Mouse (Mus musculus): ENCODE data around the gene Rep15.

Gene Rep15

GRCm38 (mm10) chr6:147032303-147032925 is at the start of gene Rep15:
Rep15 (plus strand) TSS chr6:147032584.
- peak; percentile 8 for DNase-seq (ENCODE audit: low read depth, low spot score)

- peak; percentile 14 for DNase-seq (ENCODE audit: low read depth, low spot score)
Measured at GRCm38 (mm10) chr6:146984569-146984968, 47.8 kb upstream of the Rep15 start.

DNA sequence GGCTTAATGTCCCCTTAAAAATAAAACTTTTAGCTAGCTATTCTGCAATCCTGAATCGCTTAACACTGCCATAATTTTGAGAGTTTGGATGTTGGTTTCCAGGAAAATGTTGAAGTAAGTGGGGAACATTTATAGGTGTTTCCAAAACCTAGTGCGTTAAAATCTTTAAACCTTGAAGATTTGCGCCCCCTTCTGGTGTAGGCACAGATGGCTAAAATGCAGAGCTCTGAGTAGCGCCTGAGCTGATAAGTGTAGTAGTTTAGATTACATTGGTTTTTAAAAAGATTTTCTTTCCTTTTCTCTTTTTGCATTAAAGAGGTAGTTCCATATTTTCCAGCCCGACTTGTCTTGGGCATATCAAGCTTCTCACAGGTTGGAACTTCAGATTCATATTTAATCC is 38.1 kb upstream of the Rep15 start:
- DNase-seq (ENCODE audit: low read depth, low spot score), result peak; percentile 54

DNA sequence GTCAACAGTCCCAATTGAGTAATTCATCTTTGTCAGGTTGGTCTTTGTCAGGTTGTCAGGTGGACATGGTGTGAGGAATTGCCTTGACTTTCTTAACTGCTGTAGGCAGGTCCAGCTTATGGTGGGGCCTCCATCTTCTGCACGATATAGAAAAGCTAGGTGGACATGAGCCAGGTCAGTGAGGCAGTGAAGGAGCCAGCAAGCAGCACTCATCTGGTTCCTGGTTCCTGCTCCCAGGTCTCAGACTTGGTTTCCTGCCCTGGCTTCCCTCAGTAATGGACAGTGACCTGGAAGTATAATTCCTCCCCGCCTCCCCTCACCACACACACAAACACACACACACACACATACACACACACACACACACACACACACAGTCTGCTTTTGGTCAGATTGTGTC is 37.0 kb upstream of the Rep15 start:
- DNase-seq (ENCODE audit: low read depth, low spot score), result no peak

DNA sequence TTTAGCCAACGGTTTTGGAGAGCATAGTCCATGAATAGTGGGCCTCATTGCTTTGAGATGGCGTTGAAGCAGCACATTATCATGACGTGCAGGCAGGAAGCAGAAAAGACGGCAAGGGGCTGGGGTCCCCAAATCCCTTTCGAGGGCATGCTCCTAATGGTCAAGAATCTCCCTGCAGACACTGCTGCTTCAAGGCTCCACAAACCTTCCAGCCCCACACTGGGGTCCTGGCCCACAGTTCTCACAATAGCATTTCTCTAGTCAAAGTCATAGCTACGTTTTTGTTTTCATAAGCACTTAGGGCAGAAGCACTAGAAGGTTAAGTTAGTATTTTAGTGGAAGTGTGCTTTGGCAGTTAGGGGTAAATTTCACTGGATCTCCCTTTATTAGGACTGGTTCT is 36.5 kb upstream of the Rep15 start:
- no peak for DNase-seq (ENCODE audit: low read depth, low spot score)

- no peak for DNase-seq (ENCODE audit: low read depth, low spot score)
Measured at GRCm38 (mm10) chr6:146997006-146997405, 35.4 kb upstream of the Rep15 start.

DNA sequence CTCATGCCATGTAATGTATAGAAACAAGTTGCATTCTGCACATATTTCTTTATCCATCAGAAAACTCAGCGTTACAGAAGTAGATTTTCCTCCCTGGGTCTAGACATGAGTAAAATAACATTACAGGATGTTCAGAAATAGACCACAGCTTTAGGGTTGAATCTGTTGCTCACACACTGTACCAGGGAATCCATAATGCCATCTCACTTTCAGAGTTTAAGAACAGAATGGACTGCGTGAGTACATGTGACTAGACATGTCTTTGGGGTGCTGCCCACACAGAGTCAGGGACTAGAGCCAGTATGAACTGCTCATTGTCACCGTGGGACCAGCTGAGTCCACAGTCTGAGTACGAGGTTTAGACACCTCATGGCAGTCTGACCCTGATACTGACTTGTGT is 33.7 kb upstream of the Rep15 start:
- no peak for DNase-seq (ENCODE audit: low read depth, low spot score)

GRCm38 (mm10) chr6:146999302-146999701 is 33.1 kb upstream of the Rep15 start:
- DNase-seq (ENCODE audit: low read depth, low spot score), result no peak

GRCm38 (mm10) chr6:146999755-147000154 is 32.6 kb upstream of the Rep15 start:
- no peak for DNase-seq (ENCODE audit: low read depth, low spot score)

- DNase-seq (ENCODE audit: low read depth, low spot score), result peak; percentile 73
Measured at GRCm38 (mm10) chr6:147008148-147008547, 24.2 kb upstream of the Rep15 start.

DNA sequence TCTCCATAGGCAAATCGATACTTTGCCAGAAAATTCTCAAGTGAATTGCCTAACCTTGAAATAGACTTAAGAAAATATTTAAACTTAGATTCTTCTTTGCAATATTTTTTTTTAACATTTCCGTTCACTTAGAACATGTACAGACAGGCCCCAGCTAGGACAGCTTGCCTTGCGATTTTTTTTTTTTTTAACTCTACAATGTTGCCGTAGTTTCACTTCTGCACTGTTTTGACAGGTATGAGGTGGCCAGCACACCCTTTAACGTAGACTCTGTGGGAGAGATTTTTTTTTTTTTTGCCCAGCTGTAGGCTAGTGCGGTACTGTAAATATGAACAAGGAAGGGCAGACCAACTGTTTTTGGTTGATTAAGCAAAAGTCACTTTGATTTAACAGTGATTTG is 22.0 kb upstream of the Rep15 start:
- no peak for DNase-seq (ENCODE audit: low read depth, low spot score)

GRCm38 (mm10) chr6:147010811-147011520 is 21.4 kb upstream of the Rep15 start:
- DNase-seq (ENCODE audit: low read depth, low spot score), result no peak

GRCm38 (mm10) chr6:147011555-147011954 is 20.8 kb upstream of the Rep15 start:
- no peak for DNase-seq (ENCODE audit: low read depth, low spot score)

DNA sequence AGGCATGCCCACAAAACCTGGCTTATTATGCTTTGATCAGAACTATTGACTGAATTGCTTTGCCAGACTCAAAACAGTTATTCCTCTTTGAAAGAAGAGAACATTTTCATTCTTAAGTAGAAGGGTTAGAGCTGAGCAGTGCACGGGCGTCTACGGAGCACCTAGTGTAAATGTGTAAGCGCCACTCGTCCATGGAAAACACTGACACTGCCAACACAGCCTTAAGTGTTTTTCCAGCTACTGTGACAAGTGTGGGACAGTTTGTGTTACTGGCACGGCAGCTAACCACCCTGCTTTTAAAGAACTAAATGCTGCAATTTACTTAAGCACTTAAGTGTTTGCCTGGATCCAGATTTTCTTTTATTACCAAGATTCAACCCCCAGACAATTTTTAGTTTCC is 20.4 kb upstream of the Rep15 start:
- DNase-seq (ENCODE audit: low read depth, low spot score), result no peak

DNA sequence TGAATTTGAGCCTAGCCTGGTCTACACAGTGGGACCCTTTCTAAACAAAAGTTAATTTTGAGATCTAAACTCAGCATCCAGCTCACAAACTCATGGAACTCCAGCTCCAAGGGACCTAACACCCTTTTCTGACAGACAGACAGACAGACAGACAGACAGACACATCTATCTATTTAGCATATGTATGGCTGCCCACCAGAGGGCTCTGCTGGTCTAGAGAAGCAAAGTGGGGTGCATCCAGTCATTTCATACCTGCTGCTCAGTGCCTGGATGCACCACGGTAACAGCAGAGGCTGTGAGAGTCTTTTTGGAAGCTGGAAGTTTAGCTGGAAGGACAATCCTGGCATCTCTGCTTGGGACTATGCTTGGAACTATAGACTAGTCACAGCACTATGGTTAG is 18.8 kb upstream of the Rep15 start:
- DNase-seq (ENCODE audit: low read depth, low spot score), result no peak

GRCm38 (mm10) chr6:147017906-147018305 is 14.5 kb upstream of the Rep15 start:
- DNase-seq (ENCODE audit: low read depth, low spot score), result no peak

- DNase-seq (ENCODE audit: low read depth, low spot score), result no peak
Measured at GRCm38 (mm10) chr6:147018364-147018763, 14.0 kb upstream of the Rep15 start.

DNA sequence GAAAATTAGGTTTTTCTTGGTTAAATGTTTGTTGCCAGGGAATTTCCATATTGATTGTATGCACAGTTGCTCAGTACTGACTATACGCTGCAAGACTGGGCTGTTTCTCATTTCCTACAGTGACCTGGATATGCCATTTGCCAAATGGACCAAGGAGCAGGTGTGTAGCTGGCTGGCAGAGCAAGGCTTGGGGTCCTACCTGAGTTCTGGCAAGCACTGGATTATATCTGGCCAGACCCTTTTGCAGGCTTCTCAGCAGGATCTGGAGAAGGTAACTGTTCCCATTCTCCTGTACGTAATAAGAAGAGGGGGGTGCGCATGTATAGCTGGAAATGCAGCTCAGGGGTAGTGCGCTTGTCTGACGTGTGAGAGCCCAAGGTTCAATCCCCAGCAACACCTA is 11.2 kb upstream of the Rep15 start:
- no peak for DNase-seq (ENCODE audit: low read depth, low spot score)

- DNase-seq (ENCODE audit: low read depth, low spot score), result no peak
Measured at GRCm38 (mm10) chr6:147022375-147023132, 9.8 kb upstream of the Rep15 start.

GRCm38 (mm10) chr6:147023133-147023395 is 9.3 kb upstream of the Rep15 start:
- no peak for DNase-seq (ENCODE audit: low read depth, low spot score)

DNA sequence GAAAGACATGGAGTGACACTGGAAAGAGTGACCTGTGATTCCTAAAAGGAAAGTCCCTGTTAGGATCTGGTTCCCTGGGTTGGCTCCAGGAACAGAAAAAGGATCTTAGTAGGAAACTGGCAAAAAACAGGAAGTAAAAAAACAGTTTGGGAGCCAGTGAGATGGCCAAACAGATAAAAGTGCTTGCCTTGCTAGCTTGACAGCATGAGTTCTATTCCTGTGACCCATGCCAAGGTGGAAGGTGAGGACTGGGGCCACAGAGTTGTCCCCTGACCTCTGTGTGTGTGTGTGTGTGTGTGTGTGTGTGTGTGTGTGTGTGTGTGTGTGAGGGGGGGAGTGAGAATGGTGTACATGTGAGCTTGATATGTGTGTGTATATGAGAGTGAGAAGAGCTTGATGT is 8.8 kb upstream of the Rep15 start:
- DNase-seq (ENCODE audit: low read depth, low spot score), result no peak

DNA sequence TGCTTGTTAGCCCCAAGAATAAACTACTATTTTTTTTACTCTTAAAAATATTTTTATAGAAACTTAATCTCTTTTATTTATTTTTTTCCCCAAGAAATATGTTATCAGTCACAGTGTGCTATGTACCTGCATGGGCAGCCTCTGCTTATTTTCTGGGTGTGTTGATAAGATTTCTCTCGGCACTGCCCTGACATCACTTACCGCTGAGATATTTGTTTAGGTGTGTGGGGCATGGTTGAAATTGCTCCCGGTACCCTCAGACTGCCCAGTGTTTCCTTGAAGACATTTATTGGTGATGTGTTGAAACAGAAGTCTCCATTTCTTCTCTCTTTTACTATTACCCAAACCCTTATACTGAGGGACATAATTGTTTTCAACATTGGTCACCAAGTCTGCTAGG is 7.6 kb upstream of the Rep15 start:
- DNase-seq (ENCODE audit: low read depth, low spot score), result no peak

DNA sequence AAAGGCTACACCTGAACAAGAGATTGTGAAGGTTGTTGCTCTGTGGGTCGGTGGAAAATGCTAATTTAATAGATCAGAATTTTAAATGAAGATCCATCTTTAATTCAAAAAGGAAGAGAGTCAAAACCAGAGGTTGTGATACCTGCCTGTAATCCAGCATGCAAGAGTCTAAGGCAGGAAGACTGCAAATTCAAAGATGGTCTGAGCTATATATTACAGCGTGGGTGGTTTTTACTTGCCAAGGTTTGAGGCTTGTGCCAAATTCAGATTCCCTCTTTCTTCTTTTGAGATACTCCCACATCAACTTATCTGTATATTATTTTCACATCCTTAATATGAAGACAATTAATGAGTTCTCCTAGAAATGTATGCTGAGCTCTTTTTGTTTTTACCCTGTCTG is 4.0 kb upstream of the Rep15 start:
- no peak for DNase-seq (ENCODE audit: low read depth, low spot score)
